Mouse (Mus musculus) thymus, adult 2 months (tissue): Measurements from ENCODE around the gene Nfia.

Experiments
- CTCF ChIP-seq: fragments of 200-500 bp; IDR thresholded peaks from 2 replicates; pipeline ENCODE4 v1.5.1; 2012; ENCODE audit warnings: mild to moderate bottlenecking, control low read depth, low read length, moderate library complexity, borderline replicate concordance; ENCODE audit not compliant: control insufficient read depth, poor library complexity, insufficient read depth; ENCODE audit errors: extremely low read depth
- POLR2A ChIP-seq: fragments of 200-500 bp; IDR thresholded peaks from 2 replicates; pipeline ENCODE4 v1.6.1; 2012; ENCODE audit warnings: mild to moderate bottlenecking, low read length, control low read depth, moderate library complexity; ENCODE audit not compliant: control insufficient read depth, poor library complexity, insufficient read depth; ENCODE audit errors: extremely low read depth

- no peak for TF ChIP-seq CTCF
- TF ChIP-seq POLR2A: no peak
These were observed 334.0 kb downstream of the Nfia start for GRCm38 (mm10) chr4:98106445-98107092.
